Mouse (Mus musculus): ENCODE results near the gene Fgf11. TPM values are rescaled to one million over a fixed set of nuclear protein-coding genes. Genes with fewer than 3 reads are reported as not detected.
A peak's percentile ranks its signal among the peaks of the same experiment; 100 is the strongest.

Fgf11 gene
- polyA plus RNA-seq, 1 experiment from 2014 or later: 4.3 TPM

- Histone ChIP-seq H3K4me1 (replicated peaks; ENCODE audit: control insufficient read depth, insufficient read depth, low read length) (peaks cover 35% of the 10 kb centered on the region), H3K27me3 (ENCODE audit: control insufficient read depth, insufficient read depth, low read length) (no peaks in the 10 kb centered on the region), H3K4me2 (replicated peaks) (peak within 1 kb of the TSS; percentile 99), H3K9ac (peak within 1 kb of the TSS; percentile 98), H3K36me3 (replicated peaks; ENCODE audit: control insufficient read depth, insufficient read depth) (peaks cover 9% of the 10 kb centered on the region), H3K27ac (peak within 1 kb of the TSS; percentile 98), H3K9me3 (ENCODE audit: control insufficient read depth, low read length) (no peaks in the 10 kb centered on the region), H3K4me3 (replicated peaks; ENCODE audit: low read length) (peak within 1 kb of the TSS; percentile 95)
- under 1% methylated on average over 34 of the region's 34 CpGs for WGBS
- peak; percentile 91 for ATAC-seq (ENCODE audit: low FRiP score)
- peak; percentile 97 for DNase-seq (ENCODE audit: low spot score)
Measured at GRCm38 (mm10) chr11:69837952-69838713, 36.5 kb upstream of the Fgf11 start, which contains the start of gene Tmem256. Gene Tmem256, plus strand, starts transcription at chr11:69838514.

- WGBS: 0% methylated on average over 30 of the region's 32 CpGs
- H3K36me3 ChIP-seq (replicated peaks; ENCODE audit: control insufficient read depth, insufficient read depth): peaks cover 14% of the 10 kb centered on the region
- H3K4me1 ChIP-seq (replicated peaks; ENCODE audit: control insufficient read depth, insufficient read depth, low read length): peaks cover 35% of the 10 kb centered on the region
- peak within 1 kb of the TSS; percentile 95 for H3K4me3 ChIP-seq (replicated peaks; ENCODE audit: low read length)
- no peaks in the 10 kb centered on the region for H3K9me3 ChIP-seq (ENCODE audit: control insufficient read depth, low read length)
- peak within 1 kb of the TSS; percentile 99 for H3K4me2 ChIP-seq (replicated peaks)
- peak within 1 kb of the TSS; percentile 98 for H3K27ac ChIP-seq
- ATAC-seq (ENCODE audit: low FRiP score): peak; percentile 74
- H3K9ac ChIP-seq: peak within 1 kb of the TSS; percentile 98
- no peaks in the 10 kb centered on the region for H3K27me3 ChIP-seq (ENCODE audit: control insufficient read depth, insufficient read depth, low read length)
- DNase-seq (ENCODE audit: low spot score): peak; percentile 86
Measured at GRCm38 (mm10) chr11:69837604-69837951, 35.9 kb upstream of the Fgf11 start, which contains the start of gene Nlgn2. Gene Nlgn2, minus strand, starts transcription at chr11:69837784.

- Histone ChIP-seq H3K4me2 (replicated peaks) (peak overlapping the region; percentile 99), H3K9me3 (ENCODE audit: control insufficient read depth, low read length) (no peaks in the 10 kb centered on the region), H3K27me3 (ENCODE audit: control insufficient read depth, insufficient read depth, low read length) (no peaks in the 10 kb centered on the region), H3K4me3 (replicated peaks; ENCODE audit: low read length) (peak overlapping the region; percentile 95), H3K27ac (peak overlapping the region; percentile 98), H3K36me3 (replicated peaks; ENCODE audit: control insufficient read depth, insufficient read depth) (peaks cover 21% of the 10 kb centered on the region), H3K4me1 (replicated peaks; ENCODE audit: control insufficient read depth, insufficient read depth, low read length) (peaks cover 35% of the 10 kb centered on the region), H3K9ac (peak overlapping the region; percentile 98)
- no peak for ATAC-seq (ENCODE audit: low FRiP score)
- DNase-seq (ENCODE audit: low spot score): peak; percentile 50
- WGBS: under 1% methylated on average over 47 of the region's 52 CpGs
Measured at GRCm38 (mm10) chr11:69836703-69837576, 35.3 kb upstream of the Fgf11 start.

GRCm38 (mm10) chr11:69835966-69836335 is 34.3 kb upstream of the Fgf11 start:
- peak overlapping the region; percentile 99 for H3K4me2 ChIP-seq (replicated peaks)
- peaks cover 35% of the 10 kb centered on the region for H3K4me1 ChIP-seq (replicated peaks; ENCODE audit: control insufficient read depth, insufficient read depth, low read length)
- H3K9ac ChIP-seq: peak overlapping the region; percentile 98
- peak overlapping the region; percentile 98 for H3K27ac ChIP-seq
- 0% methylated on average over 4 of the region's 4 CpGs for WGBS
- peaks cover 29% of the 10 kb centered on the region for H3K36me3 ChIP-seq (replicated peaks; ENCODE audit: control insufficient read depth, insufficient read depth)
- H3K27me3 ChIP-seq (ENCODE audit: control insufficient read depth, insufficient read depth, low read length): no peaks in the 10 kb centered on the region
- H3K4me3 ChIP-seq (replicated peaks; ENCODE audit: low read length): peak overlapping the region; percentile 95
- no peaks in the 10 kb centered on the region for H3K9me3 ChIP-seq (ENCODE audit: control insufficient read depth, low read length)
- ATAC-seq (ENCODE audit: low FRiP score) (no peak), DNase-seq (ENCODE audit: low spot score) (no peak)

GRCm38 (mm10) chr11:69835326-69835965 is 33.8 kb upstream of the Fgf11 start:
- peak overlapping the region; percentile 98 for H3K27ac ChIP-seq
- DNase-seq (ENCODE audit: low spot score): no peak
- under 1% methylated on average over 9 of the region's 9 CpGs for WGBS

GRCm38 (mm10) chr11:69834001-69834549 is 32.4 kb upstream of the Fgf11 start:
- Histone ChIP-seq H3K4me2 (replicated peaks) (peak overlapping the region; percentile 99), H3K9me3 (ENCODE audit: control insufficient read depth, low read length) (no peaks in the 10 kb centered on the region), H3K27me3 (ENCODE audit: control insufficient read depth, insufficient read depth, low read length) (no peaks in the 10 kb centered on the region), H3K27ac (peak overlapping the region; percentile 38; the same call in 1 of the 2 replicates), H3K4me1 (replicated peaks; ENCODE audit: control insufficient read depth, insufficient read depth, low read length) (peaks cover 31% of the 10 kb centered on the region), H3K9ac (peak overlapping the region; percentile 98), H3K36me3 (replicated peaks; ENCODE audit: control insufficient read depth, insufficient read depth) (peaks cover 44% of the 10 kb centered on the region), H3K4me3 (replicated peaks; ENCODE audit: low read length) (peak overlapping the region; percentile 95)
- DNase-seq (ENCODE audit: low spot score) (no peak), ATAC-seq (ENCODE audit: low FRiP score) (no peak)
- 6% methylated on average over 37 of the region's 48 CpGs for WGBS

More at GRCm38 (mm10) chr11:69835326-69835965, 33.8 kb upstream of the Fgf11 start:
- H3K4me3 ChIP-seq (replicated peaks; ENCODE audit: low read length): peak overlapping the region; percentile 95
- H3K4me2 ChIP-seq (replicated peaks): peak overlapping the region; percentile 99
- ATAC-seq (ENCODE audit: low FRiP score): no peak
- H3K9me3 ChIP-seq (ENCODE audit: control insufficient read depth, low read length): no peaks in the 10 kb centered on the region
- peaks cover 35% of the 10 kb centered on the region for H3K4me1 ChIP-seq (replicated peaks; ENCODE audit: control insufficient read depth, insufficient read depth, low read length)
- H3K36me3 ChIP-seq (replicated peaks; ENCODE audit: control insufficient read depth, insufficient read depth): peaks cover 34% of the 10 kb centered on the region
- no peaks in the 10 kb centered on the region for H3K27me3 ChIP-seq (ENCODE audit: control insufficient read depth, insufficient read depth, low read length)
- peak overlapping the region; percentile 98 for H3K9ac ChIP-seq

GRCm38 (mm10) chr11:69833554-69833953 is 31.9 kb upstream of the Fgf11 start:
- H3K27me3 ChIP-seq (ENCODE audit: control insufficient read depth, insufficient read depth, low read length): no peaks in the 10 kb centered on the region
- peaks cover 26% of the 10 kb centered on the region for H3K4me1 ChIP-seq (replicated peaks; ENCODE audit: control insufficient read depth, insufficient read depth, low read length)
- no peak overlapping the region for H3K27ac ChIP-seq
- H3K9me3 ChIP-seq (ENCODE audit: control insufficient read depth, low read length): no peaks in the 10 kb centered on the region
- no peak for DNase-seq (ENCODE audit: low spot score)
- peak overlapping the region; percentile 98 for H3K9ac ChIP-seq
- no peak for ATAC-seq (ENCODE audit: low FRiP score)
- H3K4me3 ChIP-seq (replicated peaks; ENCODE audit: low read length): peak overlapping the region; percentile 95
- 45% methylated on average over 8 of the region's 8 CpGs for WGBS
- H3K4me2 ChIP-seq (replicated peaks): peak overlapping the region; percentile 99
- peaks cover 49% of the 10 kb centered on the region for H3K36me3 ChIP-seq (replicated peaks; ENCODE audit: control insufficient read depth, insufficient read depth)

- H3K4me1 ChIP-seq (replicated peaks; ENCODE audit: control insufficient read depth, insufficient read depth, low read length): peaks cover 3% of the 10 kb centered on the region
- H3K27ac ChIP-seq: no peak overlapping the region
- no peaks in the 10 kb centered on the region for H3K9me3 ChIP-seq (ENCODE audit: control insufficient read depth, low read length)
- DNase-seq (ENCODE audit: low spot score) (no peak), ATAC-seq (ENCODE audit: low FRiP score) (no peak)
- peaks cover 95% of the 10 kb centered on the region for H3K36me3 ChIP-seq (replicated peaks; ENCODE audit: control insufficient read depth, insufficient read depth)
- no peak overlapping the region for H3K9ac ChIP-seq
- H3K4me3 ChIP-seq (replicated peaks; ENCODE audit: low read length): no peak overlapping the region
- 55% methylated on average over 5 of the region's 5 CpGs for WGBS
- no peak overlapping the region for H3K4me2 ChIP-seq (replicated peaks)
- H3K27me3 ChIP-seq (ENCODE audit: control insufficient read depth, insufficient read depth, low read length): no peaks in the 10 kb centered on the region
Measured at GRCm38 (mm10) chr11:69828832-69829231, 27.2 kb upstream of the Fgf11 start.
